Mouse (Mus musculus): ENCODE measurements around the gene Hist2h2aa1.
A peak's percentile ranks its signal among the peaks of the same experiment; 100 is the strongest.
"Not testable (repeated sequence)": the region's sequence is repeated elsewhere in the genome, so short reads cannot be mapped to it uniquely, and the experiment has no call there.

Gene Hist2h2aa1

GRCm38 (mm10) chr3:96251787-96252186 is 6.5 kb downstream of the Hist2h2aa1 start:
- no peak for DNase-seq (ENCODE audit: low spot score in 2 of 2)

- peak; percentile 43 to 49 for DNase-seq (ENCODE audit: low spot score in 2 of 2)
Measured at GRCm38 (mm10) chr3:96254683-96255355, 9.5 kb downstream of the Hist2h2aa1 start.

- DNase-seq (ENCODE audit: low spot score in 2 of 2): no peak
Measured at GRCm38 (mm10) chr3:96255926-96256593, 10.8 kb downstream of the Hist2h2aa1 start.

GRCm38 (mm10) chr3:96257190-96257589 is 11.9 kb downstream of the Hist2h2aa1 start:
- DNase-seq (ENCODE audit: low spot score in 2 of 2): no peak

- DNase-seq (ENCODE audit: low spot score in 2 of 2): no peak
Measured at GRCm38 (mm10) chr3:96260220-96260619, 14.9 kb downstream of the Hist2h2aa1 start.

GRCm38 (mm10) chr3:96261623-96262022 is 16.3 kb downstream of the Hist2h2aa1 start:
- DNase-seq (ENCODE audit: low spot score in 2 of 2): no peak

GRCm38 (mm10) chr3:96262216-96262875 is 17.0 kb downstream of the Hist2h2aa1 start:
- peak; percentile 80 to 90 for DNase-seq (ENCODE audit: low spot score in 2 of 2)

GRCm38 (mm10) chr3:96262979-96263550 is 17.8 kb downstream of the Hist2h2aa1 start, which contains the start of gene Hist2h4:
TSS of gene Hist2h4 (minus strand) at chr3:96263311.
- peak; percentile 97 to 99 for DNase-seq (ENCODE audit: low spot score in 2 of 2)

GRCm38 (mm10) chr3:96263558-96264403 is 18.5 kb downstream of the Hist2h2aa1 start:
- DNase-seq (ENCODE audit: low spot score in 2 of 2): peak; percentile 59 to 60

- DNase-seq (ENCODE audit: low spot score in 2 of 2): no peak
Measured at GRCm38 (mm10) chr3:96264404-96264949, 19.2 kb downstream of the Hist2h2aa1 start.

- DNase-seq (ENCODE audit: low spot score in 2 of 2): no peak
Measured at GRCm38 (mm10) chr3:96266132-96266710, 20.9 kb downstream of the Hist2h2aa1 start.

- DNase-seq (ENCODE audit: low spot score in 2 of 2): no peak
Measured at GRCm38 (mm10) chr3:96267541-96267940, 22.2 kb downstream of the Hist2h2aa1 start.

GRCm38 (mm10) chr3:96268051-96268775 is 22.9 kb downstream of the Hist2h2aa1 start, which contains the start of gene Hist2h3b:
TSS of gene Hist2h3b (plus strand) at chr3:96268654.
- DNase-seq (ENCODE audit: low spot score in 2 of 2): peak; percentile 74 to 80

- not testable (repeated sequence) for DNase-seq (ENCODE audit: low spot score in 2 of 2)
Measured at GRCm38 (mm10) chr3:96268776-96269378, 23.6 kb downstream of the Hist2h2aa1 start.

GRCm38 (mm10) chr3:96269511-96270474 is 24.5 kb downstream of the Hist2h2aa1 start, which contains the start of gene Hist2h2bb:
TSS of gene Hist2h2bb (plus strand) at chr3:96269752.
- DNase-seq (ENCODE audit: low spot score in 2 of 2): peak; percentile 85 to 90

GRCm38 (mm10) chr3:96273591-96274465 is 28.5 kb downstream of the Hist2h2aa1 start:
- DNase-seq (ENCODE audit: low spot score in 2 of 2): no peak

- DNase-seq (ENCODE audit: low spot score in 2 of 2): peak in 1 of 2 experiments; percentile 14
Measured at GRCm38 (mm10) chr3:96277428-96277799, 32.1 kb downstream of the Hist2h2aa1 start.

Data from urinary bladder, postnatal 36 days (tissue).